Mouse (Mus musculus): ENCODE results near the gene Nme7.

Gene Nme7

DNA sequence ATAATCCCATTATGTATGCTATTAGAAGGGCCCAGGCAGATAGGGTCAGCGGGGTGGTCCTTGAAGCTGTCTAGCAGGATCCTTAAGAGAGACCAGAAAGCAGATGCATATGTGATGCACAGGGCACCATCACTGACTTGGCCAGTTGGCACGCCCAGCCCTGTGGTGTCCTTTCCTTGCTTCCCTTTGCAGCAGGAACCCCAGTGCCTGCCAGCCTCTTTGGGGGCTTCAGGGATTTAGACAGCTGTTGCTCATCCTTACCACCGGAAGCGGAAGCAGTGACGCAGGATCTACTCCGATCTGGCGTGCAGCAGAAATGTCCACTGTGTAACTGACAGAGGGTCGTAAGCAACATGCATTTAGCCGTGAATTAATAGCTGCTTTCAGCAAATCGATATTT, 163.5 kb downstream of the Nme7 start:
- no peak for DNase-seq

DNA sequence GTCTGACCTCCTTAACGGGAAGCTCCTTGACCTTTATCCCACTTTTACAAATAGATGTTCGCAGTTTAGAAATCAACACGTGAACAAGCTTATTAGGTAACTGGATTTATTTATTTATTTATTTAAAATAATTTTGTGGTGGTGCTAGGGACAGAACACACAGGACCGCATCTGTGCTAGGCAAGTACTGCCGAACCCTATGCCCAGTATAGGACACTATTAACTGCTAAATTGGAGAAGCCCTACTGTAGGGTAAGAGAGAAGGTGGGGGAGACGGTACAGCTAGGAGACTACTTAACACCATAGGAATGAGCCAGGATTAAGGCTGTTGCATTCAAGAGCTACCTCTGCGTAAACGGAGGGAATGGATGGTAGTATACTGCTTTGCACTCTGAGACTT, 164.4 kb downstream of the Nme7 start:
- DNase-seq = no peak

DNA sequence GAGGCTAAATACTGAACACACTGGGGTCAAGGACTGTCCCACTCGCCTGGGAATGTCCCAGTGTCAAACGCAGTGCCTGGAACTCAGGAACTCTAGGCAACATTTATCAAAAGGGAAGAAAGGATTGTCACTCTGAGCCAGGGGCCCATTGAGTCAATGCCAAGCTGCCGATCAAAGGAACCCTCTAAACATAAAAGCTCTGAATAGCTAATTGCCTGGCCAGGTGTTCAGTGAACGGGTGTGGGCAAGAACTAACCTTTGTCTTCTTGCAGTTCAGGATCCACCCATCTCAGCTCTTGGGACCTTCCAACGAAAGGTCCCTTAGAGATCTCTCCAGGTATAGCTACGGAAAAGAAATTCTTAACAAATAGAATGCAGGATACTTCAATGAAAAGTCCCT, 167.1 kb downstream of the Nme7 start:
- no peak for DNase-seq

DNA sequence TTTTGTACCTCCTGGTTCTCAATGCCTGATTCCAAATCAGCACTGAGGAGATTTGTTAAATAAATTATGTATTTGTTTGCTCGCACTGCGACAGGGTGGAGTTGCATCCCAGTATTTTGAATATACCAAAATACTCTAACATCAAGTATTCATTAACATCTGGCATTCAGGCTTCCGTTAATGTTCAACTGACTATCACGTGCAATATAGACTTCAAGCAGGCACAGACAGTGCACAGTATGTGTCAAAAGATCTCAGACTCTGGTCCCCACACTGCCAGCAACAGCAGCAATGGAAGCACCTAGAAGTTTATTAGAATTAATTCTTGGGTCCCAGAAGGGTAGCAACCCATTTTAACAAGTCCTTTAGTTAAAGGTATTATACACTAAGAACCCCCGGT, 167.7 kb downstream of the Nme7 start:
- DNase-seq = no peak

DNA sequence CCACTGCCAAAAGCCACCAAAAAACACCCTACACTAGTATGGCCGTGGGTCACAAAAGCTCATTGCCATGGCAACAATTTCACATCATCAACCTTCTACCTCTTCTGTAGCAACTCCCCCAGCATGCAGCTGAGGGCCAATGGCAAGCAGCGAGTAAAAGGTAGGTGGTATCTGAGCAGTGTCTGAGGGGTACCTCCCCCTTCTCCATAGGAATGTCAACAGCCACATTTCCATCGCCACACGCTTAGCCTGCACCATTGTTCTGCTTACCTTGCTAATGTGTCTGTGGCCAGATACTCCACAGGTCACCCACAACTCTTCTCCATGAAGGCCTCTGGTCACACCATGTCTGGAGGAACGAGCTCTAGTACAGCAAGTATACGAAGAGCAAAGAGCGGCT, 169.5 kb downstream of the Nme7 start:
- DNase-seq = no peak

DNA sequence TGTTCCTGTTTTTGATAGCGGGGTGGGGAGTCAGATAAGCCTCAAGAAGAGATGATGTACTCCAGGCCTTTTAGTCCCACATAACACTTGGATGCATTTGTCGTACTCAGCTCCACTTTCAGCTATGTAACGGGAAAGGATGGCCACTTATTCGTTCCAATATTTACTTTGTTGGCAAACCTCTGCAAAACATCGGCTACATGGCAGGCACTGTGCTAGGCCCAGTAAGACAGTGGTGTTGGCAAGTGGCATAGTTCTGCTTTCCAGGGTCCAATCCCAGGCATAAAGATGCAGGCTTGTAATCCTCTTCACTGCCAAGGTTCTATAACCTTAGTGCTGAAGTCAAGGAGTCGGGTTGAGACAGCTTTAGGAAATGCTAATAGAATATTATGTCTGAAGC, 170.4 kb downstream of the Nme7 start:
- no peak for DNase-seq

DNA sequence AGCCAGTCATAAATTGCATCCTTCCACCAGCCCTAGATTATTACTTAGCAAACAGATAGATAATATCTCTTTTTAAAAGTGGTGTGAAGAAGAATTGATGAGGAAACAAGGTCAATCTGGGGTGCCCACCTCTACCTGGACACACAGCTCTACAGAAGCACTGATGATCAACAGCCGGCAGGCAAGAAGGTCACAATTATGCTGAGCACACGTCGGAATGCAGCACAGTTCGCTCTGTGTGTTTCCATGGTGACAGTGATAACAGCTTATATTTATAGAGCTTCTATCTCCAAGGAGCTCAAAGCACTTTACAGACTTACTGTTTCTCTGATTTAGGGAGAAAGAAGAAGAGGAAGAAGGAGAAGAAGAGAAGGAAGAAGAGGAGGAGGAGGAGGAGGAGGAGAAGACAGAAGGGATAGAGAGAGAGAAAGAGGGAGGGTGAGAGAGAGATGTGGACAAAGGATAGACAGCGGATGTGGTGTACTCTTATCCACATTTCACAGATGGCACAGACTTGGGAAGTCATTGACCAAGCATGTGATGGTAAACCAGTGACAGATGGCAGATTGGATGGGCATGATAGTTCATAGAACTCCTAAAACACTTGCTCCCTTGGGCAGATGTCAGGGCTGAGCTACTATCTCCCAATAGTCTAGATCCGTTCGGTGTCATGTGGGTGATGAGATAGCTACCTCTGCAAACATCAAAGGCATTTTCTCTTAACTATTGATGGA, 171.0 kb downstream of the Nme7 start:
- DNase-seq = no peak

DNA sequence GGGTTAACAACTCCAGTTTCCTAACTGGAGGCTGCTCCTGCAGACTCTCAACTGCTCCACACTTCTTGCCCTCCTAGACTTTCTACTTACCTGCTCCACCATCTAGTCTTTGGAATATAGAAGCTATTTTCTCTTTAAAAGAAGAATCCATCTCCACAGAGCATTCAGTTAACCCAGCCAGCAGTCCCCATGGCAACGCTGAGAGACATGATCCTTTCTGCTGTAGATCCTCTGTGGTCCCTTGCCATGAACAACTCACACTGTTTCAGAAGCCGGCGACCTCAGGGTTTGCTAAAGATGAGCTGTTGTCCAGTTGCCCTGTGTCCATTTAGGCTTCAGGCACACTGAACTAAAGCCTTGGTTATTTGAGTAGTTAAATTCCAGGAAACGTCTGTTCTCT, 172.0 kb downstream of the Nme7 start:
- DNase-seq = no peak

DNA sequence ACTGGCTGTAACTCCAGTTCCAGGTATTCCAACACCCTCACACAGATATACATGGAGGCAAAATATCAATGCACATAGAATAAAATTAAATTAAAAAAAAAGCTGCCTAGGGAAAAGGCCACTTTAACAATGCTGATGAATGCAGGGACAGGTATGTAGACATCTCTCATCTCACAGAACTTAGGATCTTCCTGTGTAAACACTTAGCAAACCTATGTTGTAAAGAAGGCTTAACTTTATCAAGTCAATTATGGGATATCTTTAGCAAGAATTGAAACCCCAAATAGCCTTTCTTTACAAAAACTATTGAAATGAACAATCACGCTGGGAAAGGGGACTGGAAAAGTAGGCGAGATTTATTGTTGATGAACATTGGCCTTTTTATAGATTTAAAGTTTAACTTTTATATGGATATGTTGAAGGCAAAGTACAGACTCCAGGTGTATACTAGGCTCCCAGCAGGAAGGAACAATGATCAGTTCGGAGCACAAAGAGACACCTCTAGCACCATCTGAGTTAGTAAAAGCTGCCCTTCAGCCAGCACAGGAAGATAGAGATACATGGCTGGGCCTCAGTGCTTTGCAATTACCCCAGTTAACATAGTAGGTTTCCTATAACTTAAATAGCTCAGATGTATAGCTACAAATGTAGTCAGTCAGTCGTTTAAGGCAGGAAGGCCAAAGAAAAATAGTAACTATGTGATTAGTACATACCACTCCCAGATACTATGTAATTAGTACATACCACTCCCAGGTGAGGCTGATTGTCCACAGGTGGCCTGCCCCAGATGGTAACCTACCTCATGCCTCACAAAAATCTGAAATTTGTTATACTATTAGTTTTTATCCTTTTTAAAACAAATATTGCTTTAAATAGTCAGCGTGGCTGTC, 177.1 kb downstream of the Nme7 start:
- DNase-seq = no peak

DNA sequence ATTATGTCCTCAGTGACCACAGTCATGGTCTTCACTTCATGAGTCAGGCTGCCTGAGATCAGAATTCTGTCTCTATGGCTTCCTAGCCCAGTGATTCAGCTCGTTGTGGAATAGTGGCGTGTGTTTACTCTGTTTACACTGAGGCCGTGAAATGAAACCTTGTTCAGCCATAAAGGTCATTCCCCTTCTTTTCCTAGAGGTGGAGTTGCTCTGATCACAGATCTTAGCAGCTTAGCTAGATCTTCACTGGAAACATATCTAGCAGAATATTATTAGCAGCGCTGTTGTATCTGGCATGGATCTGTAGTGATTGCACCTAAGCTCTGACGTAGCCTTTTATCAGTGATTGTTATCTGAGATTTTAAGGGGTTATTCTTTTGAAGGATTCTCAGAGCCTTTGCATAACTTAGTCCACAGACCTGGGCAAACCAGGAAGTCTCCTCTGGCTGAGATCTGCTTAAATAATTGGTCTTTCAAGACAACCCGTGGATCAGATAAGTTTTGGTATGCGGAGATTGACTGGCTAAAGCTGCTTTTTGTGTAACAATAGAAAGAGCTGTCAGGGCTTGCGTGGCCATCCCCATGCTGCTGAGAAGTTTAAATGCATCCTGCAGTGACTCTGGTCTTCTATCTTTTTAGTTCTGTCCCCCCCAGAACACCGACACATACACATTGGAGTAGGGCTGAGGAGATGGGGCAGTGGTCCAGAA, 177.9 kb downstream of the Nme7 start:
- no peak for DNase-seq

DNA sequence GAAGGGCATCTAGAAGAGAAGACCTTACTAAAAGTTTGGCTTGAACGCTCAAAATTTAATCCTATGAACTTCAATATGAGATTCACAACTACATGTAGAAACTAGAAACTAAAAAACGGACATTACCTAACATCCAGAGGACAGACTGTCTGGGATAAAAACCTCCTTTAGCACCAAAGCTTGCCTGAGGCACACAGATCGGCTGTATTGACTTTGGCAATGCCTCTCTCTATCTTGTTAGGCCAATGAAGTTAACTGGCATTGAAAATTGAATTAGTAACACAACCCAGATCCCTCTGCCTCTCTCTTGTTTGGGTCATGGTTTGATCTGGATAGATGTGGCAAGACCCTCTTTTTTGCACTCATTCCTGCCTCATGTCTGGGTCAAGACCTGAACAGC, 178.9 kb downstream of the Nme7 start:
- no peak for DNase-seq

DNA sequence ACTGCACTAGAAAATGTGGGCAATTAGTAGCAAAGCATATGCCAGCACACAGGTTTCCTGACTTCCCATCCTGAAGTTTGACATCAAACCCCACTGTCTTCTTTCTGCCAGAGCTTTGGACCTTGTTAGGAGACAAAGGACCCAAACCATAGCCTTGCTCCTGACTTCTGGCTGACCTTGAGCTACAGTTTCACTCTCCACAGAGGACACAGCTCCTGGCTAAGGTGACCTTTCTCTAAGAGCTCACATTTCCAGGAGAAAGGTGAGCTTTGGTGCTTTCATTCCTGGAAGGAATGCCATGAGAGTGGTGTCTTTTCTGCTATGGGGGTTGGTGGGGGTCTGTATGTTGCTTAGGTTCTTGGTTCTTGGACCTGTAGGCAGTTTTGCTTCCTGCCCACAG, 179.8 kb downstream of the Nme7 start:
- DNase-seq = no peak
